Mouse (Mus musculus) erythroblast, adult 5-6 weeks (primary cell): ENCODE data around the gene Usp50. TPM values are rescaled to one million over a fixed set of nuclear protein-coding genes. Genes with fewer than 3 reads are reported as not detected.

Source experiments
- ATAC-seq: replicated peaks from 2 replicates; pipeline ENCODE4 v1.8.0; 2016; ENCODE audit warnings: moderate number of reproducible peaks, mild to moderate bottlenecking, moderate TSS enrichment, inconsistent platforms; ENCODE audit not compliant: poor library complexity, low FRiP score, severe bottlenecking
- total RNA-seq, 2 experiments: library from RNA; stranded (forward) in 1 of 2; stranded (reverse) in 1 of 2; fragments of 150-400 nt in 1 of 2; fragments of 200-764, 138-1000 nt in 1 of 2; gene quantifications; 2 replicates each; pipeline versions ENCODE4 v1.2.3 to v1.2.4; 2015 to 2017; ENCODE audit warnings: low replicate concordance in 2 of 2

Gene Usp50
- total RNA-seq, 2 experiments from 2014 or later: 0.77 TPM; not detected in 1

- no peak for ATAC-seq
These were observed 109.7 kb downstream of the Usp50 start for GRCm38 (mm10) chr2:126673317-126674242.

GRCm38 (mm10) chr2:126668621-126669252 is 114.5 kb downstream of the Usp50 start:
- ATAC-seq: no peak

- ATAC-seq: no peak
These were observed 117.3 kb downstream of the Usp50 start for GRCm38 (mm10) chr2:126665984-126666383.

GRCm38 (mm10) chr2:126663481-126663880 is 119.8 kb downstream of the Usp50 start:
- ATAC-seq: no peak

Other genes with a start within 250 kb of the Usp50 start
- gene Slc27a2, start 231.1 kb downstream of the Usp50 start, total RNA-seq (2015; ENCODE audit: low replicate concordance): not detected in 2 replicates
- gene Slc27a2, start 231.1 kb downstream of the Usp50 start, total RNA-seq (2017; ENCODE audit: low replicate concordance): not detected in 2 replicates
- gene Hdc, start 164.2 kb downstream of the Usp50 start, total RNA-seq (2015; ENCODE audit: low replicate concordance): 14.8 and 34.1 TPM in 2 replicates
- gene Hdc, start 164.2 kb downstream of the Usp50 start, total RNA-seq (2017; ENCODE audit: low replicate concordance): 22.3 and 24.3 TPM in 2 replicates
- 9.0 and 16.1 TPM in 2 replicates for gene Gabpb1, start 107.1 kb downstream of the Usp50 start, total RNA-seq (2015; ENCODE audit: low replicate concordance)
- gene Gabpb1, start 107.1 kb downstream of the Usp50 start, total RNA-seq (2017; ENCODE audit: low replicate concordance): 10.9 and 11.4 TPM in 2 replicates
- 12.7 and 18.2 TPM in 2 replicates for gene Usp8, start 76.1 kb downstream of the Usp50 start, total RNA-seq (2015; ENCODE audit: low replicate concordance)
- 19.2 and 26.2 TPM in 2 replicates for gene Usp8, start 76.1 kb downstream of the Usp50 start, total RNA-seq (2017; ENCODE audit: low replicate concordance)
- gene Trpm7, start 92.8 kb upstream of the Usp50 start, total RNA-seq (2015; ENCODE audit: low replicate concordance): 22.2 and 51.7 TPM in 2 replicates
- gene Trpm7, start 92.8 kb upstream of the Usp50 start, total RNA-seq (2017; ENCODE audit: low replicate concordance): 22.9 and 24.1 TPM in 2 replicates
- gene Sppl2a, start 149.8 kb upstream of the Usp50 start, total RNA-seq (2015; ENCODE audit: low replicate concordance): 18.8 and 19.6 TPM in 2 replicates
- gene Sppl2a, start 149.8 kb upstream of the Usp50 start, total RNA-seq (2017; ENCODE audit: low replicate concordance): 18.1 and 23.4 TPM in 2 replicates
- 3.3 and 5.0 TPM in 2 replicates for gene Ap4e1, start 225.2 kb upstream of the Usp50 start, total RNA-seq (2015; ENCODE audit: low replicate concordance)
- 6.6 and 7.7 TPM in 2 replicates for gene Ap4e1, start 225.2 kb upstream of the Usp50 start, total RNA-seq (2017; ENCODE audit: low replicate concordance)